Mouse (Mus musculus) urinary bladder, postnatal 14 days (tissue): ENCODE measurements around the gene Ablim2.
A peak's percentile ranks its signal among the peaks of the same experiment; 100 is the strongest.

Experiments used
- DNase-seq: peaks from one replicate; pipeline ENCODE4 v3.0.0; 2021; ENCODE audit warnings: low spot score

Gene Ablim2

DNA sequence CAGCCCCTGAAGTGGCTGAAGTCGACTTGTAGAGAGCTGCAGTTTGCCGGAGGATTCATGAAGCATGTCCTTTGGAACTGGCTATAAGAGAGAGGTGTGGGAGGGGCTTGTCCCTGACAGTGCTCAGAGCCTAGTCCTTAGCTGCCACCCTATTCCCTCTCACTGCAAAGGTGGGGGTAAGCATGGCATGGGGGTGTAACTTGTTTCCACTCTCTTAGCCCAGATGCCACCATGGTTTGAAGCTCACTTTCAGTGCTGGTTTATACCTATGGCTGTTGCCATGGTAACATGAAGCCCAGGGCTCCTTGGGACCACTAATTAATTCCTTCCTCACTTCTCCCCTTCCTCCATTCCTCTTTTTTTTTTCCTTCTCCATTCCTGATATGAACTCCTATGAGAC lies 57.4 kb downstream of the Ablim2 start:
- DNase-seq, result no peak

DNA sequence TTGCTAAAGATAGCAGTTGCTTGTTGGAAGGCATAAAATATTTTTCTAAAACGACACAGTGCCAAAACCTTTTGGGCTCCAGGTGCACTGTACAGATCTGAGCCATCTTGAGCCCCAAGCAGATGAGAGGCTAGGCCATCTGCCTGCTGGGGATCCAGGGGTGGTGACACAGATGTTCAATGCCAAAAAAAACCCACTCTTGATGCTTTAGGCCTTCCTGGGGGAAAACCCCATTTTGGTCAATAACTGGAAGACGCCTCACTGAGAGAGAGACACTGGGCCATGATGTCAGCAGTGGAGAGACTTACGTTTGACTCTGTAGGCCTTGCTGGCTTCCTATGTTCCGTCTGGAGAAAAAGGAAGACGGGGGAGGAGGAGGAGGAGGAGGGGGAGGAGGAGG lies 59.6 kb downstream of the Ablim2 start:
- no peak for DNase-seq

DNA sequence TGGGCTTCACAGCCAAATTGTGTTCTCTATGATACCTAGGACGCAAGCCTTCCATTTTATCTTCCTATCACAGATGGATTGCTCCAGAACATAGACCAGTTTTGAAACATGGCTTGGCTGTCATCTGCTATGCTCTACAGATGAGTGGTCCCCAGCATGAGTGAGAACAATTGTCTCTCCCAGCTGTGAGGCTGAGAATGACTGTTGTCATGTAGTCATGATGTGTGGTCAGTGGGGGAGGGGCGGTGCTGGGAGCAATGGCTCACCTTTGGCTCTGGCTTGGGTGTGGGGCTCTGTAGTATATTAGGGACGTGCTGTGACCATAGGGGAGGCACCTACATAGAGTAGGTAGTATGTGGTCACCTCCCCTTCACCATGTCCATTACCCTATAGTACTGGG lies 60.2 kb downstream of the Ablim2 start:
- no peak for DNase-seq

DNA sequence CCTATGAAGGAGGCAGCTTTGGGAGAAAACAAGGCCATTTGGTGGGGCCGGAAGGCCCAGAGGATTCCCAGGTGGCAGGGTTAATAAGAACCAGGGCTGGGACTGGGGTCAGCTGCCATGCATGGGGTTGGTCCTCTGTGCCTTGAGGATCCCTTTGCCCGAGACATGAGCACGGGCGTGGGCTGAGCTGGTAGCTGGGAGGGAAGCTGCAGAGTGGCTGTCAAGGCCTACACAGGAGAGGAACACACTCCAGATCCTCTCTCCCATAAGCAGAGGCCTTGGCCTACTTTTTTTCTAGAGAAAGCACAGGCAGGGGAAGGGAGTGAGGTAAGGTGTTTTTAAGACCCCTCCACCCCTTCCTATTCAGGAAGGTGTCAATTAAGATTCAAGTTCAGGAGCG lies 65.0 kb downstream of the Ablim2 start:
- no peak for DNase-seq

DNA sequence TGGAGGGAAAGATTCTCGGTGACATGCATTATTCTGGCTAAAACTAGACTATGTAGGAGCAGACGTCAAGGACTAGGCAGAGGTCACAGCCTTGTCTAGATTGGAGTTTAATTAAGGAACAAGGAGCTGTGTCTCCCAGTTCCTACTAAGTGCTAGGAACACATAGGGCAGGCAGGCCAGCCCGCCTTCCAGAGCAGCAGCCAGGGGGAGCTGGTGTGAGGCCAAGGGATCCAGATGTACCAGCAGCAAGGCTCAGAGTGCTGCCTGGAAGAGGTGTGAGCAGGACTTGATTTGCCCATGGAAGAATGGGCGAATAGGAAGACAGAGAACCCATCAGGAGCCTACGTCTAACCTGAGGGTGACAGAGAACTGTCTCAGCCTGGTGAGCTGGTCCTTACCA lies 68.8 kb downstream of the Ablim2 start:
- DNase-seq, result no peak

DNA sequence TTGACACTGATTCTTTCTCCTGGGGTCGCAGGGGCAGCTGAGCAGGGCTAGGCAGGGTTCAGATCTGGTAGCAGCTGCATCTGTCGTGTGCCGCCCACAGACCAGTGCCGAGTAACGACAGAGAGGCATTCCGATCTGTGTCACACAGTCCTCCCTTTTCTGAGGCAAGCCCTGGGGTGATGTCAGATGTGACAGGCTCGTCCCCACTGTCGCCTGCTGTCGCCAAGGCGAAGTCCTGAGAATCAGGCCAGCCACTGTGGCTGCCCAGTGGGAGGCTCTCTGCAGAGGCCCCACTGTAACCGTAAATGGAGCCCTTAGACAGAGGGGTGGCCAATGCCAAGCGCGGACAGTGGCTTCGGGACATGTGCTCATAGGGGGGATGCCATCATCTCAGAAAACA lies 69.4 kb downstream of the Ablim2 start:
- DNase-seq, result no peak

DNA sequence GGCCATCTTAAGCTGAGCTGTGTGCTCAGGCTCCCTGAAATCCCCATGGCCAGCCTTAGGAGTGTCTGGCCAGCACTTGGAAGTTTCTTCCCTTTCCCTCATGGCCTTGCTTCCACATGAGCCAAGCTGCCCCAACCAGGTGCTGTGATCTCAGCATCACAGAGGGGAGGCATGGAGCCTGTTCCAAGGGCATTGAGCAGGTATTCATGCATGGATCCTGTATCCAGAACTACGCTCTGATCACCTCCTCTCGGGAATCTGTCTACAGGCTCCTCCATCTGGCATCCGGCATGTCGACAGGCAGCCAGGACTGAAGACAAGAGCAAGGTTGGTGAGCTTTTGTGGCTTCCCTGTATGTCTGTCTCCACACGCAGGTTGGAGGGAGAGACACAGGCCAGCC lies 70.2 kb downstream of the Ablim2 start:
- no peak for DNase-seq

DNA sequence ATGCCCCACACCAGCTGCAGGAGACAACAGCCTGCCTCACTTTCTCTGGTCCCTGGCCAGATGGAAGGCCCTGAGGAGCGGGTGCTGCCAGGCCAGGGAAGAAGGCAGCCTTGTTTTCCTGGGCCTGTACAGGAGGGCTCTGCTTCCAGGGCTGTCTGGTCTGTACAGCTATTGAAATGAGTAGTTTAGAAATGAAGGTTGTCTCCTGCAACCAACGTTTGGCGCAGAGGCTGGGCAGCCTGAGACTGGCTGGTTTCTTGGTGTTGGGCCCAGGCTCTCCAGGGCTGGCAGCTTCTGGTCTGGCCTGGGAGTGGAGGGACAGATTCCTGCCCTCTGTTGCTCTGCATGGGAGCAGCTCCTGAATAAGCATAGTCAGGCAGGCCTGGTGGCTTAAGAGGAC lies 72.4 kb downstream of the Ablim2 start:
- no peak for DNase-seq

DNA sequence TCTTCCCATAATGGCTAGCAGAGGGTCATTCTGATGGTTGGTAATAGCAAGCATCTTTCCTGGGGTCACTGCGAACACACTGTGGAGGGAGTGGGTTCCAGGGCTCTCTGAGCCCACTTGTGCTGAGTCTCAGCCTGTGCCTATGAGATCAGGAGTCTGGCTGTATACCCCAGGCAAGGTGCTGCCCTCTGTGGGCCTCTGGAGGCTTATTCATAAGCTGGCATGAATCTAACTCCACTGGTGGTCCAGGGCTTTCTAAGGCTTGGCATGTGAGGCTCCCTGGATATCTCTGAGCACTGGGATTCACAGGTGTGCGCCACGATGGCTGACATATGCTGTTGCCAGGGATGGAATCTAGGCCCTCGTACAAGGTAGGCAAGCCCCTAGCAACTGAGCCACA lies 76.2 kb downstream of the Ablim2 start:
- no peak for DNase-seq

DNA sequence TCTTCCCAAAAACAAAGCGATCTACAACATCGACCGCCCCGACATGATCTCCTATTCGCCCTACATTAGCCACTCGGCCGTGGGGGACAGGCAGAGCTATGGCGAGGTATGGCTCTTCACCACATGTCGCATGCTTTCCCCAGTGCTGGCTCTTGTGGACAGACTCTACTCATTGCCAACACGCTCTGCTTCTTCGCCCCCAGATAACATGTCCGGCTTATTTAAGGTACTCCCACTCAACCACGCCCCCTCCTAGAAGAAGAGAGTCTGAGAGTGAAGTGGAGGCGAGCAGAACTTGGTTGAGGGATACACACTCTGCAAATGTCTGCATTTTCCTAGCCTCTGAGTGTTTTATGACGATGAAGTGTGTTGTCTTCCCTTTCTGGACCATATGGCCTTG lies 79.3 kb downstream of the Ablim2 start:
- no peak for DNase-seq

DNA sequence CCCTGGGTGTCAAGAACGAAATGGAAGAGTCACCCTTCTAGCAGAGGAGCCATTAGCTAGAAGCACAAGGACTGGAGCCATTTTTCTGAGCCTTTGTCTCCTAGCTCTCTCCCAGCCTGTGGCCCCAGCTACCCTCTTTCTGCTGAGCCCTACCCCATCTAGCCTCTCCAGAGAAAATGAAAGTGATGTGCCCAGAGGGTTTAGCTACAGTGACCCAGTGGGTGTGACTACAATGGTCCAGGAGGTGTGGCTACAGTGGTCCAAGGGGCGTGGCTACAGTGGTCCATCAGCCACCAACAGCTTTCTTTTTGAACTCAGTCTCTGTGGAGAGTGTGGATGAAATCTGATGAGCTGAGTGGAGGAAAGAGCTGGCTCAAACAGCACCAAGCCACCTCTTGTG lies 81.6 kb downstream of the Ablim2 start:
- DNase-seq, result no peak

DNA sequence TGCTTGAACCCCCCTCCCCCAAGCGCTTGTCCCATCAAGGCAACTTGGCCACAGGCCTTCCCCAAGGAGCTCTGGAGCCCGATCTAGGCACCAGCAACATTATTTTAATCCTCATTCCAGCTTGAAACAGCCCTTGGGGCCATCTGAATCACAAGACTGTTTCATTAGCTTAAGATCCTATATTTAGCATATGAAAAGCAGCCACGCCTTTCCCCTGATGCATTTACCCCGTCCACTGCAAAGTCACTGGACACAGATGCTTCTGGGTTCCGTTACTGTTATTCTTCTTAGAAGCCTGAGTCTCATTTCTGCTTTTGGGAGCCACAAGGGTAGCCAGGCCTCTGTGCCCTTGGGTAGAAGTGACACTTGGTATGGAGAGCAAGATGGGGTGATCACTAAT lies 93.8 kb downstream of the Ablim2 start:
- no peak for DNase-seq

DNA sequence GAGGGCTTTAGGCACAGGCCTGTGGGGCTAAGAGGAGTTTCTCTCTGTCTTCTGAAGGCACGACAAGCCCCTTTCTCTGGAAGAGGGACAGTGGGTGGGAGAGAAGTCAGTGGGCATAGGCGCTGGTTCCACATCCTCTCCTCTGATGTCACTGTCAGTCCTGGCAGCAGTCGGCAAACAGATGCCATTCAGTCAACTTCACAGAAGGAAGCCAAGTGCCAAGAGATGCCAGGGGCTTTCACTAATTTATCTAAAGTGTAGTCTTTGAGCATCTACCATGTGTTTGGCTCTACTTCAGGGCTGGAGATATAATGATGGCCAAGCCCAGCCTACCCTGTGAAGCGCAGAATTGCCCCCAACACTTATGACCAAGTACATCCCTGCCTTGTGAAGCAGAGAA lies 95.8 kb downstream of the Ablim2 start:
- no peak for DNase-seq

DNA sequence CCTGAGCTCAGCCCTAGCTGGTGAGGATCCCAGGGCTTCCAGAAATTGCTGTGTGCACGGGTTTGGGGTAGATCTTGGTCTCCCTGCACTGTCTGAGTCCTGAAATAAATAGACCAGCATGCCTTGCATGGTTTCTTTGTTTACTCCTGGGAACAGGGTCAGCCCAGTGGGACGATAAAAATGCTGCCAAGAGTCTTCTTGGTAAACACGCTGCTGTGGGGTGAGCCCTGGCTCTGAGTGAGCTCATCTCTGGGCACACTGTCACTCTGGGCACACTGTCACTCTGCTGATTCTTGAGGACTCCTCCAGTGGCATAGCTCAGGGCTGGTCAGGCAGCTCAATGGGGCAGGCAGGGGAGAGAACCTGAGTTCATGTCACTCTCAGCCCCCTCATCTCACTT lies 98.6 kb downstream of the Ablim2 start:
- DNase-seq, result no peak

DNA sequence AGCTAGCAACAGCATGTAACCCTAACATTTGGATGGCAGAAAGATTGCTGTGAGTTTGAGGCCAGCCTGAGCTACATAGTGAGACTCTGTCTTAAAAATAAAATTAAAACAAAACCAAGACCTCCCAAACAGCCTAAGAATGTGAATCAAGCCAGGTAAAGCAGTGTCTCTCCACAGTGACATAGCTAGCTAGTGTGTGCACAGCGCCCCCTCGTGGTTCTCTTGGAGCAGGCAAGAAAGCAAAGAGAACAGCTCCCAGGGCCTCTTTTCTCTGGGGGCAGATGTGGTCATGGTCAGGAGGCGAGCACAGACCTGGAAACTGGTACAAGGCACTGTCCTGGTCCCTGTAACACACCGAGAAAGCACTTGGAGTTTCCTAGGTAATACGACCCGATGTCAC lies 100.4 kb downstream of the Ablim2 start:
- DNase-seq, result peak; percentile 73

DNA sequence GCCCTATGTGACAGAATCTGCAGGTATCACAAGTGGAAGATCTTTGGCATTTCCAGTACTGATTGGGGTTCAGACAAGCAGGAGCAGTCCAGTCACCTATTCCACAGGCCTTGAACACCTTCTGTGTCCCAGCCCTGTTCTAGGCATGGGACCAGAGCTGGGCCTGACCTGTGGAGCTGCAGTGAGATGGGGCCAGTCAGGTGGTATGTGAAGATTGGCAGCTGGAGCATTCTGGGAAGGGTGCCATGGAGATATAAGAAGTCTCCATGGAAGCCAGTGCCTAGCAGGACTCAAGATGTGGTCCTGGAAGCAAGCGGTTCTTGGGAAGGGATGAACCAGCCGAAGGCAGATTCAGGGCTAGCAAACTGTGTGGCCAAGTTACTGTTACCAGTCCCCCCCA lies 103.8 kb downstream of the Ablim2 start:
- no peak for DNase-seq

DNA sequence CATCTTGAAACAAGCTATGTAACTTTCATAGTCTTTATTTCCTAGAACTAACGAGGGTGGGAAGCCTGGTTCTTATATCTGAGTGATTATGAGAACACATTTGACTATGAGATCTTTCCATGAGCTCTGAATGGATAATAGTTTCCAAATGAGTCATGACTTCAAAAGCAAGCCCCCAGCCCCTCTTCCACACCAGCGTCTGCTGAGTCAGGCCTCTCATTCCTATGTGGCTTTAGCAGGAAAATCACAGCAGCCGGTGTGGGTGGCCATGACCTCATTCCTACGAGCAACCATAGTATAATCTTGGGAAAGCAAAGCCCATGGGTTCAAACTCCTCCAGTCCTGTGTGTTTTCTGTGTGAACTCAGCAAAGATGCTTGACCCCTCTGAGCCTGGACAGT lies 112.3 kb downstream of the Ablim2 start:
- no peak for DNase-seq

DNA sequence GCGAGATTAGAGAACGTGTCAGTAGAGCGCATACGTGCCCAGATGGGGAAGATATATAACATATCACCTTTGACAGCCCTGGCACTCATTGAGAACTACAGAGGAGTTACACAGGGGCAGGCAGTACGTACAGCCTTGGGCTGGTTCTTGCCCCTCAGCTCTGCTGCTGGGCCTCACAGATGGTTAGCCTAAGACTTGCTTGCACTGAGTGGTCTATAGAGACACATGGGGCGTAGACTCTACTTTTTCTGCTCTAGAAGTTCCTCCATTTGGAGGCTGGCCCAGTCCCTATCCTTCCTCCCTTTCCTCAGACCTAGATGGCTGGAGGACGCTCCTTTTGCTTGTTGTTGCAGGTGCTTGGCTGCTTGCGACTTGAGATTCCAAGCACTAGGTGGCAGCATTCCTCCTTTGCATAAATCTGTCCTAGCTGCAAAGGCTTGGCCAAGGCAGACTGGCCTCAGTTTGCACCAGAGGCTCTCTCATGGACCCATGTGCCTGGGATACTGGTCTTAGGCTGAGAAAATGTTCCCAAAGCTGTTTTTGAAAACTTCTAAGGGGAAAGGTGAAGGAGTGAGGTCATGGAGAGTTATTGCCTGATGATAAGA lies 112.8 kb downstream of the Ablim2 start:
- DNase-seq, result peak; percentile 71

DNA sequence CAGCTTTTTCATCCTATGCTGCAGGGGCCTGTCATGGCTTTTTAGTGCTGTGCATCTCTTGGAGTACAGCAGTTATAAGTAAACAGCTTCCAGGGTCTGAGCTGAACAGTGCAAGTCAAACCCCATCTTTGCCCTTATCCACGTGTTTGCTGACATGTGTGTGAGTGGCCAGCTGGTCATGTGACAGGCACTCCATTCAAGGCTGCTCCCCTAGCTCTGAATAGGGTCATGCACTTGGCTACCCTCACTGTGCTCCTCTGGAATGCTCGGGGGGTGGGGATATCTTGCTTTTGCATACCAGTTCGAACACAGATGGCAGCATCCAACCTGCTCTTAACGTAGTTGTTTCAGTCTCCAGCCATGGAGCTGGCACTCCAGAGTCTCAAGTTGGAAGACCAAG lies 115.7 kb downstream of the Ablim2 start:
- DNase-seq, result no peak

DNA sequence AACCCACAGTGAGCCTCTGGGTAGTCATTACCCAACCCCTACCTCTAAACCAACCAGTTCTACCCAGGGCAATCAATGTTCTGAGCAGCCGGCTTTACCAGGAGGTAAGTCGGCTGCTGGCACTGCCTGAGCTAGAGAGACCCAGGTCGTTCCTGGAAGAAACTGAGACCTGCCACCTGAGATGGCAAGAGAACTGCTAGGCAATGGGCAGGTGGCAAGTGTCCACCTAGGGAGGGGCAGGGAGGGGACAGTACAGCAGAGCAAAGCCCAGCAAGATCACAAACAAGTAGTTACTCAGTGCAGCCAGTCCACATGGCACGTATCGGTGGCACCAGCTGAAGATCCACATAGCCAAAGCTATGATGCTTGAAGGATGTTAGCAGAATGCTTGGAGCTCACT lies 118.6 kb downstream of the Ablim2 start:
- DNase-seq, result no peak

DNA sequence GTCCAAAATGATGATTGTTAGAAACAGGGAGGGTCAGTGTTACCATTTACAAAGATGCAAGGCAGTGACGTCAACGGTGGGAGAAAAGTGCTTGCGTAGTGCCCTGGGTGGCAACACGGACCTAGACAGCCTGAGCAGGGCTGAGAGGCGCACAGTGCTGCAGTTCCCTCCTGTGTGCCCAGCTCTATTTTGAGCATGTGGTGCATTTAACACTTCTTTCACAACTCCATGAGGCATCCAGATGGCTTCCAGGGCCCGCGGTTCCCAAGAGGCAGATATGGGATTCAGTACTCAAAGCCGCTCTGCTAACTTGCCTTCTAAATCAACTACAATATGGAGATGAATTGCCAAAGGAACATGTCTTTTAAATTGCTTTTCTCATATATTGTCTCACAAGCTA lies 121.5 kb downstream of the Ablim2 start:
- DNase-seq, result no peak

DNA sequence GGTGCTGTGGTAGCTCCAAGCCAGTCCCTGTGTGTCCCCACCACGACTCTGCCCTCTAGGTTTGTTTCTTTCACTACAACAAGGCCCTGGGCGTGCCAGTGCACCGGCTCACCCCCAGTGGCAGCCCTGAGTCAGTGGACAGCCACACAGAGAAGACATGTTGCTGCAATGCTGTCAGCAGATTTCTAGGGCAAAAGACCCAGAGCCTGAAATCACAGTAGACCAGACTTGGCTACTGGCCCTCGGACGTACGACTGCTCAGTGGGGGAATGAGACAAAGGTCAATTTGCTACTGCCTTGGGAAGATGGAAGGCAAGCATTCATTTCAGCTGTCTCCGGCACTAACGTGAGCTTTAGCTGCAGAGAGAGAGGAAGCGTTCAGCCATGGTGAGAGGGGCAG lies 124.7 kb downstream of the Ablim2 start:
- DNase-seq, result no peak

DNA sequence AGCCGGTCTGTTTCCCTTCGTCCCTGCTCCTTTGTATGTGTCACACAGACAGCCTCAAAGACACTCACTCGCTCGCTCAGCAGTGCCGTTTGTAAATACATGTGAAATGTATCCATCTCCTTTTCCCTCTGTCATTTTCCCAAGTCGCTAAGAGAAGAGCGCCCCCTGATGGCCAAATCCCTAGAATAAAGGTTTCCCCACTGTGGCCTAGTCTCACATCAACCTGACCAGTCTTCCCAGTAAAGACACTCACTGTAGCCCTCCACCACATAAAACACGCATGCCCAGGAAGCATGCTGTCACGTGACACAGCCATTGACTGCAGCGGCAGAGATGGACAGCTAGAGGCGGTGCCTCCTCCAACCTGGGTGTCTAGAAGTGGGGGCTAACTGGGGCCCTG lies 126.6 kb downstream of the Ablim2 start:
- DNase-seq, result peak; percentile 37

DNA sequence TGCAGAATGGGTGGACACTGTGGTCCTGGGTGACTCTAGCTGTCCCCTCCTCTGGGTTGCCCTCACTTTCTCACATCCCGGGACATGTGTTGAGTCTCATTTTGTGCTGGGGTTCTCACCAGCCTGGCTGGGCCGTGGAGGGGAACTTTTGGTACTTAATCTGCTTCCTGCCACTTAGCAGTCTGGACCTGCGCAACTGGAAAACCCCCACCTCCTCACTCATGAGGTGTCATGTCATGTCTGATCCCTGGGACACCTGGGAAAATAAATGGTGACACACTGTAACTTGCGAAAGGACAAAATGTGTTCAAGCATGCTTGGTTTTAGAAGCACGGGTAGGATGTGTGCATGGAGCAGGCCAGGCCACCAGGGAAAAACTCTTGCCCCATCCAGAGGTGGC lies 127.0 kb downstream of the Ablim2 start:
- DNase-seq, result no peak

DNA sequence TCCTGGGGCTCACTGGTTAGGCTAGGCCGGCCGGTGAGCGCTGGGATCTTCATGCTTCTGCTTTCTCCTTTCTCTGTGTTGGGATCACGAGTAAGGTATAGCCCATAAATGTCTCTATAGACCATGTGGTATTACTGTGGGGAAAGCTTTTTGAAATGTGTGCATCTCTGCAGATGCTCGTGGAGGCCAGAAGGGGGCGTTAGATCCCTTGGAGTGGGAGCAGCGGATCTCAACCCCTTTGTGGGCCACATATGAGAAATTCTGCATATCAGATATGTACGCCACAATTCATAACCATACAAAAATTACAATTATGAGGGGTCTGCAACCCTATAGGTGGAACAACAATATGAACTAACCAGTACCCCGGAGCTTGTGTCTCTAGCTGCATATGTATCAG lies 131.3 kb downstream of the Ablim2 start:
- DNase-seq, result no peak
